Mouse (Mus musculus): ENCODE data around the gene Olfr211. TPM values are rescaled to one million over a fixed set of nuclear protein-coding genes. Genes with fewer than 3 reads are reported as not detected.
"Not testable (repeated sequence)": the region's sequence is repeated elsewhere in the genome, so short reads cannot be mapped to it uniquely, and the experiment has no call there.

Olfr211 gene
- not detected in 2 replicates for total RNA-seq (2021)
- long read RNA-seq, result 0 reads

GRCm38 (mm10) chr6:116488791-116489190 lies at the start of gene Olfr211:
Olfr211 (plus strand) TSS chr6:116489091.
- DNase-seq, result no peak

GRCm38 (mm10) chr6:116439531-116439930 lies 49.4 kb upstream of the Olfr211 start:
- no peak for DNase-seq

GRCm38 (mm10) chr6:116440447-116440846 lies 48.4 kb upstream of the Olfr211 start:
- DNase-seq, result no peak

- no peak for DNase-seq
Observed at GRCm38 (mm10) chr6:116440849-116441248, 48.0 kb upstream of the Olfr211 start.

GRCm38 (mm10) chr6:116455781-116456180 lies 33.1 kb upstream of the Olfr211 start:
- no peak for DNase-seq

GRCm38 (mm10) chr6:116456482-116456881 lies 32.4 kb upstream of the Olfr211 start:
- no peak for DNase-seq

GRCm38 (mm10) chr6:116458728-116459127 lies 30.2 kb upstream of the Olfr211 start:
- no peak for DNase-seq

GRCm38 (mm10) chr6:116459232-116459631 lies 29.7 kb upstream of the Olfr211 start:
- no peak for DNase-seq

- DNase-seq, result peak; percentile 29
Observed at GRCm38 (mm10) chr6:116460544-116461283, 28.2 kb upstream of the Olfr211 start, which contains the start of gene Alox5. Alox5 (minus strand) TSS chr6:116461178.

GRCm38 (mm10) chr6:116468081-116468480 lies 20.8 kb upstream of the Olfr211 start:
- no peak for DNase-seq

GRCm38 (mm10) chr6:116485081-116485480 lies 3.8 kb upstream of the Olfr211 start:
- no peak for DNase-seq

- no peak for DNase-seq
Observed at GRCm38 (mm10) chr6:116486833-116487232, 2.1 kb upstream of the Olfr211 start.

GRCm38 (mm10) chr6:116493742-116494141 lies 4.9 kb downstream of the Olfr211 start:
- no peak for DNase-seq

- DNase-seq, result no peak
Observed at GRCm38 (mm10) chr6:116495960-116496359, 7.1 kb downstream of the Olfr211 start.

GRCm38 (mm10) chr6:116506302-116507003 lies 17.6 kb downstream of the Olfr211 start, which contains the start of gene Olfr212:
Olfr212 (plus strand) TSS chr6:116506516.
- not testable (repeated sequence) for DNase-seq

GRCm38 (mm10) chr6:116514832-116515231 lies 25.9 kb downstream of the Olfr211 start:
- no peak for DNase-seq

- no peak for DNase-seq
Observed at GRCm38 (mm10) chr6:116538156-116538555, 49.3 kb downstream of the Olfr211 start, which contains the start of gene Olfr213. Olfr213 (plus strand) TSS chr6:116538456.

GRCm38 (mm10) chr6:116542500-116542899 lies 53.6 kb downstream of the Olfr211 start:
- no peak for DNase-seq

Other genes starting within 250 kb of the Olfr211 start
- gene Zfand4, start 224.9 kb upstream of the Olfr211 start, total RNA-seq (2021), result 2.3 and 2.4 TPM in 2 replicates
- gene March8, start 151.1 kb upstream of the Olfr211 start, total RNA-seq (2021), result 65.2 and 78.1 TPM in 2 replicates
- 0.97 and 1.5 TPM in 2 replicates for gene Alox5, start 27.9 kb upstream of the Olfr211 start, total RNA-seq (2021)
- not detected in 2 replicates for gene Olfr212, start 17.4 kb downstream of the Olfr211 start, total RNA-seq (2021)
- gene Olfr213, start 49.4 kb downstream of the Olfr211 start, total RNA-seq (2021), result not detected in 2 replicates
- 1.8 and 3.0 TPM in 2 replicates for gene Gm5580, start 62.0 kb downstream of the Olfr211 start, total RNA-seq (2021)
- not detected in 2 replicates for gene Olfr214, start 65.1 kb downstream of the Olfr211 start, total RNA-seq (2021)
- not detected in 2 replicates for gene Olfr215, start 95.1 kb downstream of the Olfr211 start, total RNA-seq (2021)
- 18.8 and 24.6 TPM in 2 replicates for gene Zfp422, start 139.9 kb downstream of the Olfr211 start, total RNA-seq (2021)
- 3.6 and 4.7 TPM in 2 replicates for gene Depp1, start 161.5 kb downstream of the Olfr211 start, total RNA-seq (2021)
- gene Rassf4, start 184.9 kb downstream of the Olfr211 start, total RNA-seq (2021), result 2.2 and 4.8 TPM in 2 replicates
- gene Tmem72, start 227.8 kb downstream of the Olfr211 start, total RNA-seq (2021), result 0.09 and 0.14 TPM in 2 replicates

All from adrenal gland, postnatal 25 days (tissue).